Mouse (Mus musculus) natural killer cell, adult 2 months (primary cell): ENCODE results near the gene Sapcd2.
A peak's percentile ranks its signal among the peaks of the same experiment; 100 is the strongest.

Source experiments
- DNase-seq, 2 experiments: peaks; one replicate each; pipeline ENCODE4 v3.0.0; 2022; ENCODE audit warnings: low spot score in 2 of 2

The Sapcd2 gene

GRCm38 (mm10) chr2:25422587-25423410 is 50.7 kb downstream of the Sapcd2 start, which contains the start of gene Fut7:
Fut7 (plus strand) TSS chr2:25423267.
- peak; percentile 50 to 57 for DNase-seq

GRCm38 (mm10) chr2:25423626-25424025 is 51.5 kb downstream of the Sapcd2 start:
- no peak for DNase-seq

GRCm38 (mm10) chr2:25425481-25425880 is 53.4 kb downstream of the Sapcd2 start:
- no peak for DNase-seq

GRCm38 (mm10) chr2:25426721-25427191 is 54.6 kb downstream of the Sapcd2 start:
- DNase-seq = peak; percentile 82 to 84

- no peak for DNase-seq
Measured at GRCm38 (mm10) chr2:25427256-25427655, 55.1 kb downstream of the Sapcd2 start.
